8 mouse cellular contexts compared by ENCODE assay signal in the genomic region with DNA sequence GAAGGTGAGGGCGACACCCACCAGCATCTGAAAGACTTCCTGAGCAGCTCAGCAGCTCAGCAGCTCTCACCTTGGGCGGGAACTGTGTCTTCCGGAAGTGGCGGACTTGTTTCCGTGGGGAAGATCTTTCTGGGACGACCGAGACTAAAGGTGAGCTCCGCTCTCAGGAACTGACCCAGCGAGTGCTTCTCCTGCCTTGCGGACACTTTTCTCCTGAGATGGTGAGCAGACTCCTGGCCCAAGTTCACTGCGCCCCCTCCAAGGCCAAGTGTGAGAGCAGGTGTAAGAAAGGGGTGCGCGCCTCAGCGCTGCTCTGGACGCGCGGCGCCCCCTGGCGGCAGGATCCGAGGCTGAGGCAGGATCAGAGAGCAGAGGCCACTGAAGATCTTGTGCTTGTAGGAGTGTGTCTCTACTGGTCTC. TPM values are rescaled to one million over a fixed set of nuclear protein-coding genes. Genes with fewer than 3 reads are reported as not detected.
A peak's percentile ranks its signal among the peaks of the same experiment; 100 is the strongest.
DNase-seq lines count a peak whose midpoint lies in the region; ATAC-seq and TF ChIP-seq lines count a peak whose summit lies in the region.
"Not testable (repeated sequence)": the region's sequence is repeated elsewhere in the genome, so short reads cannot be mapped to it uniquely, and the experiment has no call there.

A gene (minus strand): TSS at position 243 of the 420 bp plus-strand sequence.

- peak within 1 kb of the TSS; percentile 88 for H3K9ac ChIP-seq in MEL (ENCODE audit: control insufficient read depth, low read depth, low read length, poor library complexity, severe bottlenecking)

- H3K4me1 ChIP-seq in MEL (ENCODE audit: control insufficient read depth in 1 of 2, insufficient read depth in 2 of 2, low read length in 2 of 2); lung, adult 2 months (ENCODE audit: control insufficient read depth, insufficient read depth, low read length): not testable (repeated sequence)

- not testable (repeated sequence) for TF ChIP-seq EP300 in MEL (IDR thresholded peaks at IDR 0.05; ENCODE audit: low read depth in 1 of 2, low read length in 2 of 2)

- not testable (repeated sequence) for H3K36me3 ChIP-seq in MEL (ENCODE audit: control insufficient read depth in 1 of 2, insufficient read depth in 2 of 2, low read length in 2 of 2)

- H3K27ac ChIP-seq in MEL (ENCODE audit: control insufficient read depth, low read depth, low read length): peak within 1 kb of the TSS; percentile 68

- TF ChIP-seq CTCF in MEL (IDR thresholded peaks at IDR 0.05 in 2 of 3, conservative IDR thresholded peaks at IDR 0.05 in 1 of 3; ENCODE audit: control insufficient read depth in 1 of 3, insufficient read depth in 1 of 3, low read depth in 2 of 3, low read length in 3 of 3, poor library complexity in 1 of 3, severe bottlenecking in 1 of 3): peak; percentile 57 to 73 (median 68)
- TF ChIP-seq CTCF in lung, adult 2 months (IDR thresholded peaks at IDR 0.05; ENCODE audit: insufficient read depth, low read length): peak; percentile 52

- TF ChIP-seq POLR2A in MEL (IDR thresholded peaks at IDR 0.05; ENCODE audit: control insufficient read depth in 1 of 2, insufficient read depth in 1 of 2, low read depth in 1 of 2, low read length in 2 of 2, poor library complexity in 1 of 2): peak; percentile 30 to 63; a peak in 2 of 4 replicates
- TF ChIP-seq POLR2A in lung, adult 2 months (IDR thresholded peaks at IDR 0.05; ENCODE audit: borderline replicate concordance, extremely low read depth, low read depth, low read length): not testable (repeated sequence)

- ATAC-seq in frontal cortex, adult (ENCODE audit: low TSS enrichment): peak; percentile 74
- peak; percentile 81 to 83 for ATAC-seq in hematopoietic stem cell, adult 5-6 weeks (replicated peaks in 1 of 2; ENCODE audit: insufficient read depth in 1 of 2, low FRiP score in 2 of 2, low TSS enrichment in 1 of 2, low read depth in 1 of 2, poor library complexity in 2 of 2, severe bottlenecking in 2 of 2)
- peak; percentile 65 for ATAC-seq in neutrophil, adult 5-6 weeks (ENCODE audit: extremely low read depth, insufficient number of reproducible peaks, low FRiP score, poor library complexity, severe bottlenecking)

- H3K79me2 ChIP-seq in MEL (ENCODE audit: control insufficient read depth, insufficient read depth, low read length, poor library complexity): not testable (repeated sequence)

- WGBS in lung, adult 2 months: 12% methylated on average over 20 of the region's 20 CpGs

- H3K4me3 ChIP-seq in MEL (ENCODE audit: control insufficient read depth in 1 of 2, insufficient read depth in 1 of 2, low read depth in 2 of 2, low read length in 2 of 2): peak within 1 kb of the TSS; percentile 61 to 82
- H3K4me3 ChIP-seq in lung, adult 2 months (replicated peaks; ENCODE audit: extremely low read depth, low read depth, low read length): peak within 1 kb of the TSS; percentile 33

- DNase-seq in MEL (ENCODE audit: low read depth, low spot score): peak; percentile 77
- DNase-seq in cerebellum, adult 9-10 months: peak; percentile 86
- peak; percentile 80 to 88 for DNase-seq in layer of hippocampus, adult 8-10 months (ENCODE audit: low spot score in 2 of 2)
- DNase-seq in lung, adult 2 months: peak; percentile 85
- peak; percentile 66 to 73 for DNase-seq in thymus, adult 18-20 months

- H3K9me3 ChIP-seq in MEL (replicated peaks; ENCODE audit: insufficient read depth, low read length): not testable (repeated sequence)

- peak; percentile 43 for TF ChIP-seq RAD21 in MEL (IDR thresholded peaks at IDR 0.05; ENCODE audit: low read depth, low read length)

- not testable (repeated sequence) for H3K27me3 ChIP-seq in MEL (ENCODE audit: control insufficient read depth in 1 of 2, insufficient read depth in 2 of 2, low read length in 2 of 2)

TF ChIP-seq in MEL, 35 proteins besides CTCF, POLR2A, EP300 and RAD21:
- TF ChIP-seq SIN3A (IDR thresholded peaks at IDR 0.05; ENCODE audit: low read length): 0 out of 2 replicates have a peak, but pooled peaks have one; percentile 22
- TF ChIP-seq TCF12 (IDR thresholded peaks at IDR 0.05; ENCODE audit: low read depth, low read length): 0 out of 2 replicates have a peak, but pooled peaks have one; percentile 20
- TF ChIP-seq TBP (IDR thresholded peaks at IDR 0.05; ENCODE audit: low read depth, low read length): 0 out of 2 replicates have a peak, but pooled peaks have one; percentile 55
- TF ChIP-seq NELFE (IDR thresholded peaks at IDR 0.05; ENCODE audit: low read depth, low read length): peak; percentile 56; the same call in 1 of the 2 replicates
- peak; percentile 34; the same call in 1 of the 2 replicates for TF ChIP-seq ELF1 (IDR thresholded peaks at IDR 0.05; ENCODE audit: low read depth, low read length)
- TF ChIP-seq ZC3H11A (IDR thresholded peaks at IDR 0.05; ENCODE audit: low read depth, low read length): 0 out of 2 replicates have a peak, but pooled peaks have one; percentile 17
- peak; percentile 62 for TF ChIP-seq HCFC1 (IDR thresholded peaks at IDR 0.05; ENCODE audit: low read depth, low read length)
- TF ChIP-seq E2F4 (IDR thresholded peaks at IDR 0.05; ENCODE audit: borderline replicate concordance, low read depth, low read length): peak; percentile 55; the same call in 1 of the 2 replicates
- TF ChIP-seq SMC3 (IDR thresholded peaks at IDR 0.05; ENCODE audit: low read depth, low read length): peak; percentile 60

RNA-seq across cellular contexts. Expression of the gene that starts here (rescaled TPM):
- 2.3 and 3.0 TPM in 2 replicates for total RNA-seq in MEL (2012; rRNA removed)
- polyA plus RNA-seq in MEL (2012; ENCODE audit: insufficient read depth in 1 of 2, insufficient read length in 2 of 2, low read depth in 1 of 2, low replicate concordance in 2 of 2, missing spikeins in 1 of 2): 1 to 10 TPM in 1 of 2 experiments, not detected in 1; 2.6 TPM
- 1.8 and 4.4 TPM in 2 replicates for total RNA-seq in hematopoietic stem cell, adult 5-6 weeks (2017)
- 1 to 10 TPM; 6.0 to 10.0 (median 8.9) TPM for total RNA-seq in layer of hippocampus, adult 8-10 months (2022)
- polyA plus RNA-seq in lung, adult 2 months (2012; rRNA removed): 1.3 and 1.9 TPM in 2 replicates
- total RNA-seq in neutrophil, adult 5-6 weeks (2017): 2.6 and 3.6 TPM in 2 replicates

Comparison
In these comparisons a context has a peak if more than half of its experiments do, and no peak if none do; other contexts are left out.
1. Peak in every context shown above with its lines: DNase-seq, ATAC-seq, H3K4me3 ChIP-seq and H3K27ac ChIP-seq.